Mouse (Mus musculus) G1E (cell line): ENCODE data around the gene Pfn3.

Experiments used
- CTCF ChIP-seq: IDR thresholded peaks from 2 replicates; pipeline ENCODE4 v1.5.1; 2012; ENCODE audit warnings: low read depth, low read length, inconsistent platforms, mixed read lengths
- GATA1 ChIP-seq: IDR thresholded peaks from 2 replicates; pipeline ENCODE4 v1.6.1; 2012; ENCODE audit warnings: borderline replicate concordance, low read length, inconsistent platforms, mixed read lengths
- POLR2AphosphoS5 ChIP-seq: IDR thresholded peaks from 2 replicates; pipeline ENCODE4 v1.6.1; 2012; ENCODE audit warnings: low read depth, low read length, inconsistent platforms; ENCODE audit not compliant: insufficient replicate concordance
- TAL1 ChIP-seq: conservative IDR thresholded peaks from 2 replicates; pipeline ENCODE4 v1.6.1; 2012; ENCODE audit warnings: low read depth, low read length, inconsistent platforms, mixed read lengths

- TF ChIP-seq CTCF, result no peak
- no peak for TF ChIP-seq POLR2AphosphoS5
- TF ChIP-seq TAL1, result no peak
- TF ChIP-seq GATA1, result no peak
Measured at GRCm38 (mm10) chr13:55419142-55419541, 4.1 kb upstream of the Pfn3 start.
